8 mouse cellular contexts compared by ENCODE assay signal in the genomic region with DNA sequence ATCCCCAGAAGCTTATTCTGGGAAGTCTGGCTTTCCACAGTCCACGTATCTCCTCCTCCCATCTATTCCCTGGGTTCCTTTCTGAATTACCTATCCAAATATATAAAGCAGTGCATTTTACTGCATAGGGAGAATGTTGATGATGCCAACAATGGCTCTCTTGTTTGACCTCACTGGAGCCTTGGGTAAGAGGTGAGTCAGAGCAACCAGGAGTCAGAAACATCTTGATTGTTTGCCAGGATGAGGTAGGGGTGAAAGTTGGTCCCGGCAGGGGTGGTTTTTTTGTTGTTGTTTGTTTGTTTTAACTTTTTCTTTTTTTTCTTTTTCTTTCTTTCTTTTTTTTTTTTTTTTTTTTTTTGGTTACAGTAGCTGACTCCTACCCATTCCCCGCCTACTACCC. TPM values are rescaled to one million over a fixed set of nuclear protein-coding genes. Genes with fewer than 3 reads are reported as not detected.
DNase-seq lines count a peak whose midpoint lies in the region; ATAC-seq and TF ChIP-seq lines count a peak whose summit lies in the region.

A gene (plus strand): TSS at position 216 of the 400 bp plus-strand sequence.

- H3K9ac ChIP-seq in limb, embryonic 11.5 days (ENCODE audit: low read length), result peak within 1 kb of the TSS; percentile 72

- WGBS in limb, embryonic 11.5 days, result 73% methylated on average over 3 of the region's 3 CpGs

- H3K9me3 ChIP-seq in limb, embryonic 11.5 days (ENCODE audit: control insufficient read depth, low read length), result no peaks in the 10 kb centered on the region

- peak within 1 kb of the TSS; percentile 43 for H3K4me2 ChIP-seq in limb, embryonic 11.5 days (ENCODE audit: low read depth, severe bottlenecking)

- H3K27ac ChIP-seq in cortical plate, adult 2 months (ENCODE audit: insufficient read depth, low read length), result peak within 1 kb of the TSS; percentile 26; the same call in 1 of the 2 replicates
- H3K27ac ChIP-seq in limb, embryonic 11.5 days (replicated peaks; ENCODE audit: low read depth, low read length), result peak within 1 kb of the TSS; percentile 81

- intact Hi-C loops in heart, postnatal 10 days (cut with DNase I), result loop anchor here (5.0 kb wide), 1 partner anchor 234 kb away; no protein-coding TSS in a partner anchor

- H3K4me3 ChIP-seq in cortical plate, adult 2 months (ENCODE audit: insufficient read depth, low read length), result peak within 1 kb of the TSS; percentile 39
- peak within 1 kb of the TSS; percentile 53 for H3K4me3 ChIP-seq in limb, embryonic 11.5 days (ENCODE audit: low read depth, low read length)

- TF ChIP-seq POLR2A in cortical plate, adult 2 months (IDR thresholded peaks at IDR 0.05; ENCODE audit: extremely low read depth, insufficient read depth, low read length), result no peak

- H3K27me3 ChIP-seq in limb, embryonic 11.5 days (ENCODE audit: control insufficient read depth, insufficient read depth, low read length), result no peaks in the 10 kb centered on the region

- H3K4me1 ChIP-seq in cortical plate, adult 2 months (ENCODE audit: control insufficient read depth, insufficient read depth, low read length), result no peaks in the 10 kb centered on the region; the same call in 1 of the 2 replicates
- H3K4me1 ChIP-seq in limb, embryonic 11.5 days (ENCODE audit: control insufficient read depth, insufficient read depth, low read length), result no peaks in the 10 kb centered on the region

- no peak for TF ChIP-seq CTCF in cortical plate, adult 2 months (IDR thresholded peaks at IDR 0.05; ENCODE audit: extremely low read depth, insufficient read depth, low read length)

- H3K36me3 ChIP-seq in limb, embryonic 11.5 days (ENCODE audit: control insufficient read depth, insufficient read depth, low read length), result no peaks in the 10 kb centered on the region

- DNase-seq in cerebellum, adult 9-10 months, result peak; percentile 54
- DNase-seq in cerebellum, adult 18-20 months, result no peak
- peak; percentile 62 for DNase-seq in 3T3-L1 (ENCODE audit: low read depth, low spot score)
- DNase-seq in heart, postnatal 10 days, result peak in 1 of 2 experiments; percentile 2
- no peak for DNase-seq in limb, embryonic 11.5 days (ENCODE audit: low spot score)
- DNase-seq in frontal cortex, postnatal 25 days (ENCODE audit: low spot score in 2 of 2), result no peak

- ATAC-seq in limb, embryonic 11.5 days (ENCODE audit: insufficient number of reproducible peaks, low FRiP score, low TSS enrichment, low read depth), result no peak
- ATAC-seq in monocyte, adult 5-6 weeks (replicated peaks; ENCODE audit: insufficient number of reproducible peaks, low FRiP score, low TSS enrichment, poor library complexity, severe bottlenecking), result no peak

RNA-seq across cellular contexts. Expression of the gene that starts here (rescaled TPM):
- polyA plus RNA-seq in cortical plate, adult 2 months (2012; rRNA removed), result 19.8 and 20.7 TPM in 2 replicates
- total RNA-seq in heart, postnatal 10 days (2021), result 10 to 100 TPM; 26.0 to 26.4 TPM
- polyA plus RNA-seq in limb, embryonic 11.5 days (2014; fragmentation: Nextera tagmentation; extraction: Ambion mirVana), result 15.8 and 16.6 TPM in 2 replicates
- 36.2 to 42.9 TPM (median 40.3 TPM) in 3 replicates for total RNA-seq in monocyte, adult 5-6 weeks (2017)

Comparison
In these comparisons a context has a peak if more than half of its experiments do, and no peak if none do; other contexts are left out.
1. DNase-seq: peak in cerebellum, adult 9-10 months (single experiment) and 3T3-L1 (single experiment); none in cerebellum, adult 18-20 months (0 of 2), limb, embryonic 11.5 days (single experiment) and frontal cortex, postnatal 25 days (0 of 2).